Mouse (Mus musculus): ENCODE results near the gene Cdh23. TPM values are rescaled to one million over a fixed set of nuclear protein-coding genes. Genes with fewer than 3 reads are reported as not detected.

Cdh23 gene
- total RNA-seq, 2 experiments from 2014 or later, result 1.2 to 2.2 TPM

- Histone ChIP-seq H3K27ac (no peak overlapping the region), H3K4me3 (no peak overlapping the region)
- no peak for TF ChIP-seq CTCF (IDR thresholded peaks at IDR 0.05)
- DNase-seq (ENCODE audit: extremely low spot score in 1 of 2, low spot score in 2 of 2), result no peak
- intact Hi-C loops (cut with DNase I), result no loop called here
Measured at GRCm38 (mm10) chr10:60381142-60381925, 315.0 kb downstream of the Cdh23 start.

- TF ChIP-seq CTCF (IDR thresholded peaks at IDR 0.05), result no peak
- Histone ChIP-seq H3K4me3 (no peak overlapping the region), H3K27ac (no peak overlapping the region)
- DNase-seq (ENCODE audit: extremely low spot score in 1 of 2, low spot score in 2 of 2), result no peak
- intact Hi-C loops (cut with DNase I), result no loop called here
Measured at GRCm38 (mm10) chr10:60380229-60380628, 316.1 kb downstream of the Cdh23 start.

GRCm38 (mm10) chr10:60379419-60379957 is 316.8 kb downstream of the Cdh23 start:
- Histone ChIP-seq H3K4me3 (no peak overlapping the region), H3K27ac (no peak overlapping the region)
- intact Hi-C loops (cut with DNase I), result no loop called here
- no peak for TF ChIP-seq CTCF (IDR thresholded peaks at IDR 0.05)
- no peak for DNase-seq (ENCODE audit: extremely low spot score in 1 of 2, low spot score in 2 of 2)

GRCm38 (mm10) chr10:60376704-60377103 is 319.6 kb downstream of the Cdh23 start:
- no peak for TF ChIP-seq CTCF (IDR thresholded peaks at IDR 0.05)
- Histone ChIP-seq H3K27ac (no peak overlapping the region), H3K4me3 (no peak overlapping the region)
- intact Hi-C loops (cut with DNase I), result no loop called here
- no peak for DNase-seq (ENCODE audit: extremely low spot score in 1 of 2, low spot score in 2 of 2)

GRCm38 (mm10) chr10:60373937-60374578 is 322.2 kb downstream of the Cdh23 start:
- no peak for DNase-seq (ENCODE audit: extremely low spot score in 1 of 2, low spot score in 2 of 2)
- H3K4me3 ChIP-seq, result no peak overlapping the region
- intact Hi-C loops (cut with DNase I), result no loop called here
- H3K27ac ChIP-seq, result no peak overlapping the region
- TF ChIP-seq CTCF (IDR thresholded peaks at IDR 0.05), result no peak; the same call in 1 of the 2 replicates

- H3K4me3 ChIP-seq, result no peak overlapping the region
- no peak for TF ChIP-seq CTCF (IDR thresholded peaks at IDR 0.05)
- no peak for DNase-seq (ENCODE audit: extremely low spot score in 1 of 2, low spot score in 2 of 2)
- intact Hi-C loops (cut with DNase I), result no loop called here
- H3K27ac ChIP-seq, result no peak overlapping the region
Measured at GRCm38 (mm10) chr10:60373543-60373936, 322.8 kb downstream of the Cdh23 start.

- TF ChIP-seq CTCF (IDR thresholded peaks at IDR 0.05), result no peak
- no peak overlapping the region for H3K4me3 ChIP-seq
- no peak for DNase-seq (ENCODE audit: extremely low spot score in 1 of 2, low spot score in 2 of 2)
- intact Hi-C loops (cut with DNase I), result no loop called here
- H3K27ac ChIP-seq, result no peak overlapping the region; the same call in 1 of the 2 replicates
Measured at GRCm38 (mm10) chr10:60371596-60372386, 324.5 kb downstream of the Cdh23 start.

- intact Hi-C loops (cut with DNase I), result no loop called here
- no peak overlapping the region for H3K27ac ChIP-seq
- TF ChIP-seq CTCF (IDR thresholded peaks at IDR 0.05), result no peak
- no peak overlapping the region for H3K4me3 ChIP-seq
- DNase-seq (ENCODE audit: extremely low spot score in 1 of 2, low spot score in 2 of 2), result no peak
Measured at GRCm38 (mm10) chr10:60370601-60371061, 325.7 kb downstream of the Cdh23 start.

- no peak for TF ChIP-seq CTCF (IDR thresholded peaks at IDR 0.05)
- intact Hi-C loops (cut with DNase I), result no loop called here
- H3K27ac ChIP-seq, result no peak overlapping the region
- no peak for DNase-seq (ENCODE audit: extremely low spot score in 1 of 2, low spot score in 2 of 2)
- no peak overlapping the region for H3K4me3 ChIP-seq
Measured at GRCm38 (mm10) chr10:60370098-60370497, 326.2 kb downstream of the Cdh23 start.

GRCm38 (mm10) chr10:60369405-60369804 is 326.9 kb downstream of the Cdh23 start:
- intact Hi-C loops (cut with DNase I), result no loop called here
- TF ChIP-seq CTCF (IDR thresholded peaks at IDR 0.05), result no peak
- H3K27ac ChIP-seq, result no peak overlapping the region
- no peak overlapping the region for H3K4me3 ChIP-seq
- no peak for DNase-seq (ENCODE audit: extremely low spot score in 1 of 2, low spot score in 2 of 2)

- DNase-seq (ENCODE audit: extremely low spot score in 1 of 2, low spot score in 2 of 2), result no peak
- Histone ChIP-seq H3K4me3 (no peak overlapping the region), H3K27ac (no peak overlapping the region)
- no peak for TF ChIP-seq CTCF (IDR thresholded peaks at IDR 0.05)
- intact Hi-C loops (cut with DNase I), result no loop called here
Measured at GRCm38 (mm10) chr10:60367904-60368303, 328.4 kb downstream of the Cdh23 start.

GRCm38 (mm10) chr10:60367145-60367544 is 329.1 kb downstream of the Cdh23 start:
- no peak for TF ChIP-seq CTCF (IDR thresholded peaks at IDR 0.05)
- Histone ChIP-seq H3K4me3 (no peak overlapping the region), H3K27ac (no peak overlapping the region)
- intact Hi-C loops (cut with DNase I), result no loop called here
- DNase-seq (ENCODE audit: extremely low spot score in 1 of 2, low spot score in 2 of 2), result no peak
